15 mouse cellular contexts compared by ENCODE assay signal in genomic region chr1:86229184-86229829, GRCm38 (mm10).
DNase-seq lines count a peak whose midpoint lies in the region; ATAC-seq lines count a peak whose summit lies in the region.
"Had no signal": no experiment of that assay in that cellular context is flagged by ENCODE, and none has a peak within 500 bp of the region (broad histone marks: within the 10 kb centered on the region; RNA-seq: fewer than 3 reads in every experiment).

No protein-coding gene starts in this region.

- no peaks in the 10 kb centered on the region for H3K9me3 ChIP-seq in forebrain, embryonic 11.5 days (ENCODE audit: control insufficient read depth, low read length)
- H3K9me3 ChIP-seq: limb, embryonic 13.5 days had no signal

- 94% methylated on average over 9 of the region's 9 CpGs for WGBS in forebrain, embryonic 11.5 days

- H3K4me2 ChIP-seq in forebrain, embryonic 11.5 days (ENCODE audit: low read depth, low read length, severe bottlenecking) = no peak overlapping the region
- H3K4me2 ChIP-seq: limb, embryonic 13.5 days had no signal

- H3K4me1 ChIP-seq in forebrain, embryonic 11.5 days (replicated peaks; ENCODE audit: control insufficient read depth, insufficient read depth, low read length) = no peaks in the 10 kb centered on the region

- no peak overlapping the region for H3K9ac ChIP-seq in forebrain, embryonic 11.5 days (ENCODE audit: low read length)
- H3K9ac ChIP-seq: limb, embryonic 13.5 days had no signal

- H3K27me3 ChIP-seq in forebrain, embryonic 11.5 days (ENCODE audit: control insufficient read depth, insufficient read depth, low read length) = no peaks in the 10 kb centered on the region
- H3K27me3 ChIP-seq: limb, embryonic 13.5 days had no signal

- H3K36me3 ChIP-seq in forebrain, embryonic 11.5 days (ENCODE audit: control insufficient read depth, insufficient read depth, low read length) = no peaks in the 10 kb centered on the region

- no peak overlapping the region for H3K27ac ChIP-seq in forebrain, embryonic 11.5 days (ENCODE audit: low read depth, low read length)
- H3K27ac ChIP-seq: limb, embryonic 13.5 days had no signal

- no peak overlapping the region for H3K4me3 ChIP-seq in forebrain, embryonic 11.5 days (ENCODE audit: low read depth, low read length)
- H3K4me3 ChIP-seq: erythroblast, embryonic 14.5 days; limb, embryonic 13.5 days had no signal

- peak; percentile 32 for DNase-seq in layer of hippocampus, adult 11-12 months (ENCODE audit: low spot score)
- DNase-seq in layer of hippocampus, adult 8-10 months (ENCODE audit: low spot score in 2 of 2) = no peak
- DNase-seq in CD4-positive, CD25-positive, alpha-beta regulatory T cell, adult 2 months (ENCODE audit: low read depth, low spot score) = peak; percentile 21
- DNase-seq in natural killer cell, adult 2 months (ENCODE audit: low spot score in 2 of 2) = peak; percentile 43 to 68
- DNase-seq in forebrain, embryonic 11.5 days (ENCODE audit: low spot score) = no peak
- no peak for DNase-seq in urinary bladder, postnatal 36 days (ENCODE audit: low spot score in 2 of 2)
- no peak for DNase-seq in cerebellum, postnatal 4 days (ENCODE audit: low spot score in 2 of 2)
- DNase-seq: adrenal gland, adult 8-10 months; cerebellum, adult 9-11 months; gastrocnemius, postnatal 10 days; kidney, postnatal 10 days had no signal

- peak; percentile 25 for ATAC-seq in inflammation-experienced regulatory T-cells, adult 6 months
- ATAC-seq in forebrain, embryonic 11.5 days (replicated peaks; ENCODE audit: low FRiP score) = no peak
- ATAC-seq: midbrain, embryonic 16.5 days had no signal

Comparison
In these comparisons a context has a peak if more than half of its experiments do, and no peak if none do; other contexts are left out.
1. DNase-seq: peak in layer of hippocampus, adult 11-12 months (single experiment), CD4-positive, CD25-positive, alpha-beta regulatory T cell, adult 2 months (single experiment) and natural killer cell, adult 2 months (2 of 2); none in layer of hippocampus, adult 8-10 months (0 of 2), forebrain, embryonic 11.5 days (single experiment), urinary bladder, postnatal 36 days (0 of 2) and cerebellum, postnatal 4 days (0 of 2).